Mouse (Mus musculus) lung, adult 2 months (tissue): Measurements from ENCODE around the gene Mustn1. TPM values are rescaled to one million over a fixed set of nuclear protein-coding genes. Genes with fewer than 3 reads are reported as not detected.
A peak's percentile ranks its signal among the peaks of the same experiment; 100 is the strongest.

Experiments used
- DNase-seq: peaks from one replicate; pipeline ENCODE4 v3.0.0; 2022
- H3K4me1 ChIP-seq: fragments of 200-500 bp; 2 replicates; pipeline ENCODE4 v1.6.1; 2011; ENCODE audit warnings: low read length; ENCODE audit not compliant: control insufficient read depth, insufficient read depth
- H3K4me3 ChIP-seq: fragments of 200-500 bp; replicated peaks from 2 replicates; pipeline ENCODE3; 2011; ENCODE audit warnings: low read depth, mild to moderate bottlenecking, control low read depth, low read length; ENCODE audit errors: extremely low read depth
- CTCF ChIP-seq: fragments of 200-500 bp; IDR thresholded peaks from 2 replicates; pipeline ENCODE4 v1.5.1; 2011; ENCODE audit warnings: mild to moderate bottlenecking, low read length, control low read depth; ENCODE audit not compliant: insufficient read depth
- POLR2A ChIP-seq: fragments of 200-500 bp; IDR thresholded peaks from 2 replicates; pipeline ENCODE4 v1.6.1; 2011; ENCODE audit warnings: low read depth, mild to moderate bottlenecking, control low read depth, low read length, borderline replicate concordance; ENCODE audit errors: extremely low read depth
- WGBS: fragments of 180-500 bp; shearing (Covaris S2); methylation state at CpG from one replicate; pipeline ENCODE4 v1.1.7; 2018; 5-methylcytosine and 5-hydroxymethylcytosine counted together
- polyA plus RNA-seq: library from polyadenylated mRNA; depleted of rRNA; stranded (reverse); fragments of >200 nt; gene quantifications from 2 replicates; pipeline ENCODE4 v1.2.3, GENCODE M21; 2012

Mustn1 gene
- polyA plus RNA-seq, 1 experiment: 44.8 TPM

GRCm38 (mm10) chr14:30877827-30878226 lies 1.2 kb upstream of the Mustn1 start:
- DNase-seq: no peak
- Histone ChIP-seq H3K4me3 (no peak overlapping the region), H3K4me1 (peaks cover 12% of the 10 kb centered on the region)
- TF ChIP-seq POLR2A (no peak), CTCF (no peak)
- 91% methylated on average over 3 of the region's 3 CpGs for WGBS

DNA sequence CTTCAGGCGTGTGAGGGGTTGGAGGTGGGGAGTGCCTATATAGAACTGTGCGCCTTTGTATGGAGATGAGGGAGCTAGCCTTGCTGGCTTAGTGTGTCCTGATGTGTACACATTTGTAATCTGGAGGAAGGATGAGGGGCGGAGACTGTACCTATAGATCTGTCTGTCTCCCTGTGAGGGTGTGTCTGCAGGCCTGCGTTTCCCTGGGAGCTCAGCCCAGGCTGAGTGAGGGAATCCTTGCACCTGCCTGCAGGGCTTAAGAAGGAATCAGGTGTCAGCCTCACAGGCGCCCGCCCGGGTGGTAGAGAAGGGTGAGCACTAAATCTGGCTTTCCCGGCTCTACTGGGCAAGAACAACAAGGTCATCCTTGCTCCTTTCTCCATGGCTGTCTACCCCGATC lies 794 bp downstream of the Mustn1 start:
- TF ChIP-seq CTCF: no peak
- no peak for TF ChIP-seq POLR2A
- Histone ChIP-seq H3K4me3 (peak overlapping the region; percentile 42), H3K4me1 (peaks cover 12% of the 10 kb centered on the region)
- DNase-seq: no peak
- 59% methylated on average over 9 of the region's 9 CpGs for WGBS

DNA sequence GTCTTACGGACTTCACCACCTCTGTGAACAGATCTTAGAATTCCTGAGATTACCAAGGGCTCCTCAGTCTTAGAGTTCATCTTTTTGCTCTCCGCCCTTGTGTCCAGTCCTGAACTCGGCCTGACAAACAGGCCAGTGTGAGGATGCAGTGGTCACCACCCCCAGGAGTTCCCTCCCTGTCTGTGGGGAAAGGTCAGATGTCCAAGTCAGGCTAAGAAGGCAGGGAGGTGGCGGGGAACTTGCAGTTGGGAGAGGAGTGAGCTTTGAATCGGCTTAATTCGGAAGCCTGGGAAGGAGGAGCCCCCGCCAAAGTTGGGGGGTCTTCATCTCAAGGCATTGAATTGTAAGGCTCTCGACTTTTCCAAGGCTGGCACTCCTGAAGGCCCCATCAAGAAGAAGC lies 1.3 kb downstream of the Mustn1 start:
- no peak for DNase-seq
- Histone ChIP-seq H3K4me1 (peaks cover 12% of the 10 kb centered on the region), H3K4me3 (no peak overlapping the region)
- TF ChIP-seq POLR2A (no peak), CTCF (no peak)
- WGBS: 69% methylated on average over 8 of the region's 8 CpGs

- peak; percentile 70 for DNase-seq
- no peak overlapping the region for H3K4me3 ChIP-seq
- WGBS: 72% methylated on average over 17 of the region's 17 CpGs
- TF ChIP-seq POLR2A (no peak), CTCF (peak; percentile 53)
- H3K4me1 ChIP-seq: peaks cover 6% of the 10 kb centered on the region; the same call in 1 of the 2 replicates
Measured at GRCm38 (mm10) chr14:30880811-30881717, 2.1 kb downstream of the Mustn1 start.

- DNase-seq: no peak
- WGBS: 91% methylated on average over 3 of the region's 3 CpGs
- H3K4me1 ChIP-seq: 0 out of 2 replicates have a peak, but pooled peaks cover 2% of the 10 kb centered on the region
- no peak overlapping the region for H3K4me3 ChIP-seq
- TF ChIP-seq CTCF (no peak), POLR2A (no peak)
Measured at GRCm38 (mm10) chr14:30881718-30882108, 2.7 kb downstream of the Mustn1 start.

DNA sequence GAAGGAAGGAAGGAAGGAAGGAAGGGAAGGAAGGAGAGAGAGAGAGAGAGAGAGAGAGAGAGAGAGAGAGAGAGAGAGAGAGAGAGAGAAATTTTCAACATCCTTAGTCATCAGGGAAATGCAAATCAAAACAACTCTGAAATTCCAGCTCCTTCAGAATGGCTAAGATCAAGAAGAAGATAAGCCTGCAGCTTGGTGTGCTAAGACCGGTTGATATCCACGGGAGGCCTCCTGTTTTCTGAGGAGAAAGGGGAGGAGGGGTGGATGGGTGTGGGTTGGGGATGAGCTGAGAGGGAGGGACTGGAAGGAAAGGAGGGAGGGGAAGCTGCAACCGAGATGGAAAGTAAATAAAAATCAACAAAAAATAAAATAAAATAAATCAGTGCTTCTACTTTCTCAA lies 6.3 kb downstream of the Mustn1 start:
- DNase-seq: no peak
- Histone ChIP-seq H3K4me1 (peaks cover 13% of the 10 kb centered on the region), H3K4me3 (no peak overlapping the region)
- TF ChIP-seq CTCF (no peak), POLR2A (no peak)
- 18% methylated on average over 3 of the region's 3 CpGs for WGBS

- no peak for TF ChIP-seq POLR2A
- no peak for TF ChIP-seq CTCF
- peaks cover 13% of the 10 kb centered on the region for H3K4me1 ChIP-seq
- H3K4me3 ChIP-seq: no peak within 1 kb of the TSS
- DNase-seq: no peak
- WGBS: 85% methylated on average over 3 of the region's 3 CpGs
Measured at GRCm38 (mm10) chr14:30886204-30886603, 7.2 kb downstream of the Mustn1 start, which contains the start of gene Itih4. Itih4 (plus strand) TSS chr14:30886476.

GRCm38 (mm10) chr14:30888271-30888732 lies 9.3 kb downstream of the Mustn1 start:
- 3% methylated on average over 9 of the region's 9 CpGs for WGBS
- Histone ChIP-seq H3K4me3 (no peak overlapping the region), H3K4me1 (peaks cover 13% of the 10 kb centered on the region)
- peak; percentile 72 for DNase-seq
- TF ChIP-seq CTCF: peak; percentile 40; the same call in 1 of the 2 replicates
- no peak; the same call in 1 of the 2 replicates for TF ChIP-seq POLR2A

DNA sequence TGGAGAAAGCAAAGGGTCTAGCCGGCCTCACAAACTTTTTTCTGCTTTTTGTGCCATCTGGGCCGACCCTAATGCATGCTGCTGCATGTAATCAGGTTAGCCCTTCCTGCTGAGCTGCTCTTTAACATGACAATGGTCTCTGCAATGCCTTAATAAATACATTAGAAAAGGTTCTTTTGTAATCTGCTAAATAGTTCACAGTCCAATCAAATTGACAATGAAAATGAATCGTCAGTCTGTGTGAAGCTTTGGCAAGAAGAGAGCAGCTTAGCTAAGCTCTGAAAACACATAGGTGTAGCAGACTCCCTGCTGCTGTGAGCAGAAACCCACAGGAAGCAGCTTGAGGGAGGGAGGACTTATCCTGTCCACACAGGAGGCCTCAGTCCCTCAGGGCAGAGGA lies 21.0 kb downstream of the Mustn1 start:
- TF ChIP-seq CTCF: no peak
- no peak for TF ChIP-seq POLR2A
- H3K4me1 ChIP-seq: peaks cover 3% of the 10 kb centered on the region; the same call in 1 of the 2 replicates
- 66% methylated on average over 3 of the region's 3 CpGs for WGBS
- no peak for DNase-seq
- no peak overlapping the region for H3K4me3 ChIP-seq
